Mouse (Mus musculus): Measurements from ENCODE around the gene Hist1h2ak. TPM values are rescaled to one million over a fixed set of nuclear protein-coding genes. Genes with fewer than 3 reads are reported as not detected.
A peak's percentile ranks its signal among the peaks of the same experiment; 100 is the strongest.
"Not testable (repeated sequence)": the region's sequence is repeated elsewhere in the genome, so short reads cannot be mapped to it uniquely, and the experiment has no call there.

Gene Hist1h2ak
- total and polyA plus RNA-seq, 3 experiments = 0.62 to 4.2 (median 1.3) TPM

GRCm38 (mm10) chr13:21783255-21783617, 29.6 kb upstream of the Hist1h2ak start, which contains the start of gene Hist1h3i:
TSS of gene Hist1h3i (minus strand) at chr13:21783370.
- peak; percentile 42 to 70 for DNase-seq
- H3K9ac ChIP-seq (ENCODE audit: low read depth, low read length) = peak within 1 kb of the TSS; percentile 76
- H3K36me3 ChIP-seq (ENCODE audit: control insufficient read depth, insufficient read depth, low read length) = no peaks in the 10 kb centered on the region
- TF ChIP-seq CTCF (IDR thresholded peaks at IDR 0.05) (no peak), POLR2A (IDR thresholded peaks at IDR 0.05; ENCODE audit: insufficient read depth, low read depth, low read length) (peak; percentile 63), EP300 (IDR thresholded peaks at IDR 0.05; ENCODE audit: insufficient read depth, low read depth, low read length) (no peak)
- peak within 1 kb of the TSS; percentile 57 for H3K4me3 ChIP-seq
- H3K79me2 ChIP-seq (replicated peaks; ENCODE audit: control insufficient read depth, insufficient read depth, low read length) = no peaks in the 10 kb centered on the region
- peaks cover 2% of the 10 kb centered on the region; the same call in 1 of the 2 replicates for H3K4me1 ChIP-seq (ENCODE audit: control insufficient read depth, insufficient read depth, low read length)
- WGBS = under 1% methylated on average over 20 of the region's 20 CpGs
- peak within 1 kb of the TSS; percentile 44 for H3K27ac ChIP-seq
- no peaks in the 10 kb centered on the region for H3K27me3 ChIP-seq (ENCODE audit: control insufficient read depth, insufficient read depth, low read length)
- intact Hi-C loops (cut with DNase I) = loop anchor here (10.0 kb wide), 1 partner anchor 1802 kb away; the partner anchor contains the start of gene Hist1h4d

DNA sequence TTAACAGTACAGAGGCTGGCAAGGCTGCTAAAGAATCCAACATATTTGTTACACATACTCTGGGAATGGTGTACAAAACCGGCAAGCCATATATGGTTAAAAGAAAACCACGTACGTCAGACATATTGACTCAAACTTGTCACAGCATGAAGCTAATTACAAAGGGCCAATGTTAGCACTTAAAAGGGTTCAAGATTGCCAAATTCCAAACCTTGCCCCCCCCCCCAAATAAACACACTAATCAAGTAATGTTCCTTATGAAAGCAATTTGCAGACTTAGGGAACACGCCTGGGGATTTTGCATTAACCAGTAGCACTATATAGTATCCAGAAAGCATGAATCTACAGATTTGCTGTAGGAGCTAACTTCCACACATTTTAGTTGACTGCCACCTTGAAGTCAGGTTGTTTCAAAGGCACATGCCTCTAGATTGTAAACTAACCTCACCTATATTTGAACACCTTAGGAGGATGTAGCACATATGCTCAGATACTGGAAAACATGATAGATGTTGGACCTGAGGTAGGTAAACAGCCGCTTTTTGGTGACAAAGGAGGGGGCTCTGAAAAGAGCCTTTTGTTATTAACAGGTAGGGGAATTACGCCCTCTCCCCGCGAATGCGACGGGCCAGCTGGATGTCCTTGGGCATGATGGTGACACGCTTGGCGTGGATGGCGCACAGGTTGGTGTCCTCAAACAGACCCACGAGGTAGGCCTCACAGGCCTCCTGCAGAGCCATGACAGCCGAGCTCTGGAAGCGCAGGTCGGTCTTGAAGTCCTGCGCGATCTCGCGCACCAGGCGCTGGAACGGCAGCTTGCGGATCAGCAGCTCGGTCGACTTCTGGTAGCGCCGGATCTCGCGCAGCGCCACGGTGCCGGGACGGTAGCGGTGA, 29.0 kb upstream of the Hist1h2ak start:
- WGBS = 6% methylated on average over 14 of the region's 35 CpGs
- peak overlapping the region; percentile 44; the same call in 1 of the 2 replicates for H3K27ac ChIP-seq
- peak; percentile 33 to 41 for DNase-seq
- peak overlapping the region; percentile 57 for H3K4me3 ChIP-seq
- H3K36me3 ChIP-seq (ENCODE audit: control insufficient read depth, insufficient read depth, low read length); H3K4me1 ChIP-seq (ENCODE audit: control insufficient read depth, insufficient read depth, low read length); H3K27me3 ChIP-seq (ENCODE audit: control insufficient read depth, insufficient read depth, low read length); H3K79me2 ChIP-seq (replicated peaks; ENCODE audit: control insufficient read depth, insufficient read depth, low read length): not testable (repeated sequence)
- intact Hi-C loops (cut with DNase I) = loop anchor here (10.0 kb wide), 1 partner anchor 1802 kb away; the partner anchor contains the start of gene Hist1h4d
- 0 out of 2 replicates have a peak, but pooled peaks have one; percentile 43 for TF ChIP-seq POLR2A (IDR thresholded peaks at IDR 0.05; ENCODE audit: insufficient read depth, low read depth, low read length)
- peak overlapping the region; percentile 76 for H3K9ac ChIP-seq (ENCODE audit: low read depth, low read length)

DNA sequence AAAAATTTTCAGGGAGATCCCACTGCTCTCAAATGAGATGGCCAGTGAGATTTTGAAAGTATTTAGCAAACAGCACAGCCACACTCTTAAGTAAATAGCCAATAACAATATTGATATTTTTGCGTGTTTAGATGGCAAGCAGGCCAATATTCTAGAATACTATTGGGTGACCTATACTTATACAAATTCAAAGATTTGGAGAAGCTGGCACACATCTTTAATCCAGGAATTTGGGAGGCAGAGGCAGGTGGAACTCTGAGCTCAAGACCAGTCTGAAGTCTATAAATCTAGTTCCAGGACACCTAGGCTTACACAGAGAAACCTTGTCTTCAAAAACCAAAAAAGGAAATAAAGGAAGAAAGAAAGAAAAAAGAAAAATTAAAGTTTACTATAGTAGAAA, 28.0 kb upstream of the Hist1h2ak start:
- H3K27me3 ChIP-seq (ENCODE audit: control insufficient read depth, insufficient read depth, low read length) = no peaks in the 10 kb centered on the region
- DNase-seq = no peak
- intact Hi-C loops (cut with DNase I) = loop anchor here (10.0 kb wide), 1 partner anchor 1803 kb away; the partner anchor contains the start of gene Hist1h4d
- no peak for TF ChIP-seq CTCF (IDR thresholded peaks at IDR 0.05)
- no peak for TF ChIP-seq POLR2A (IDR thresholded peaks at IDR 0.05; ENCODE audit: insufficient read depth, low read depth, low read length)
- no peak for TF ChIP-seq EP300 (IDR thresholded peaks at IDR 0.05; ENCODE audit: insufficient read depth, low read depth, low read length)
- H3K9ac ChIP-seq (ENCODE audit: low read depth, low read length) = no peak overlapping the region
- 98% methylated on average over 1 of the region's 1 CpGs for WGBS
- H3K4me1 ChIP-seq (ENCODE audit: control insufficient read depth, insufficient read depth, low read length) = peaks cover 2% of the 10 kb centered on the region; the same call in 1 of the 2 replicates
- no peak overlapping the region for H3K4me3 ChIP-seq
- no peaks in the 10 kb centered on the region for H3K36me3 ChIP-seq (ENCODE audit: control insufficient read depth, insufficient read depth, low read length)
- no peak overlapping the region for H3K27ac ChIP-seq
- no peaks in the 10 kb centered on the region for H3K79me2 ChIP-seq (replicated peaks; ENCODE audit: control insufficient read depth, insufficient read depth, low read length)

- Histone ChIP-seq H3K4me3 (peak overlapping the region; percentile 77), H3K4me1 (ENCODE audit: control insufficient read depth, insufficient read depth, low read length) (peaks cover 2% of the 10 kb centered on the region; the same call in 1 of the 2 replicates), H3K36me3 (ENCODE audit: control insufficient read depth, insufficient read depth, low read length) (no peaks in the 10 kb centered on the region), H3K27me3 (ENCODE audit: control insufficient read depth, insufficient read depth, low read length) (no peaks in the 10 kb centered on the region), H3K27ac (no peak overlapping the region), H3K9ac (ENCODE audit: low read depth, low read length) (no peak overlapping the region), H3K79me2 (replicated peaks; ENCODE audit: control insufficient read depth, insufficient read depth, low read length) (0 out of 2 replicates have a peak, but pooled peaks cover 1% of the 10 kb centered on the region)
- TF ChIP-seq CTCF (IDR thresholded peaks at IDR 0.05) = no peak
- no peak for DNase-seq
- intact Hi-C loops (cut with DNase I) = loop anchor here (10.0 kb wide), 1 partner anchor 1804 kb away; the partner anchor contains the start of gene Hist1h4d
- WGBS = 53% methylated on average over 6 of the region's 6 CpGs
Measured at GRCm38 (mm10) chr13:21781021-21781555, 27.5 kb upstream of the Hist1h2ak start.

GRCm38 (mm10) chr13:21779767-21780731, 26.4 kb upstream of the Hist1h2ak start, which contains the start of gene Hist1h1b:
TSS of gene Hist1h1b (minus strand) at chr13:21780625.
- TF ChIP-seq EP300 (IDR thresholded peaks at IDR 0.05; ENCODE audit: insufficient read depth, low read depth, low read length) (no peak), POLR2A (IDR thresholded peaks at IDR 0.05; ENCODE audit: insufficient read depth, low read depth, low read length) (peak; percentile 57; the same call in 1 of the 2 replicates), CTCF (IDR thresholded peaks at IDR 0.05) (no peak)
- intact Hi-C loops (cut with DNase I) = loop anchor here (2.0 to 10.0 kb wide), 4 partner anchors 29 to 1805 kb away; partner anchors contain the start of genes Hist1h2ag, Hist1h2bj, Hist1h4d and Hist1h4i
- Histone ChIP-seq H3K27me3 (ENCODE audit: control insufficient read depth, insufficient read depth, low read length) (no peaks in the 10 kb centered on the region), H3K36me3 (ENCODE audit: control insufficient read depth, insufficient read depth, low read length) (no peaks in the 10 kb centered on the region), H3K4me1 (ENCODE audit: control insufficient read depth, insufficient read depth, low read length) (peaks cover 2% of the 10 kb centered on the region; the same call in 1 of the 2 replicates), H3K27ac (peak within 1 kb of the TSS; percentile 58), H3K9ac (ENCODE audit: low read depth, low read length) (peak within 1 kb of the TSS; percentile 85), H3K79me2 (replicated peaks; ENCODE audit: control insufficient read depth, insufficient read depth, low read length) (0 out of 2 replicates have a peak, but pooled peaks cover 1% of the 10 kb centered on the region), H3K4me3 (peak within 1 kb of the TSS; percentile 77)
- peak; percentile 64 to 67 for DNase-seq
- under 1% methylated on average over 44 of the region's 44 CpGs for WGBS

All from heart, adult 2 months (tissue).